Mouse (Mus musculus) G1E (cell line): Measurements from ENCODE around the gene Slc23a2. TPM values are rescaled to one million over a fixed set of nuclear protein-coding genes. Genes with fewer than 3 reads are reported as not detected.

Source experiments
- ATAC-seq: 2 replicates; pipeline ENCODE4 v1.8.0; 2016; ENCODE audit warnings: mild to moderate bottlenecking; ENCODE audit not compliant: insufficient number of reproducible peaks, poor library complexity, low FRiP score, severe bottlenecking; ENCODE audit errors: extremely low read depth
- DNase-seq: peaks from one replicate; pipeline ENCODE4 v3.0.0; 2012; ENCODE audit warnings: low spot score
- H3K27me3 ChIP-seq: 2 replicates; pipeline ENCODE4 v1.6.1; 2012; ENCODE audit warnings: mild to moderate bottlenecking, low read length, inconsistent platforms; ENCODE audit not compliant: insufficient read depth
- H3K36me3 ChIP-seq: replicated peaks from 2 replicates; pipeline ENCODE3; 2012; ENCODE audit warnings: mild to moderate bottlenecking, inconsistent platforms
- H3K4me1 ChIP-seq: 2 replicates; pipeline ENCODE4 v1.6.1; 2012; ENCODE audit warnings: low read depth, low read length, inconsistent platforms, mixed read lengths; ENCODE audit not compliant: insufficient read depth
- H3K4me3 ChIP-seq: 2 replicates; pipeline ENCODE4 v1.5.1; 2012; ENCODE audit warnings: low read depth, mild to moderate bottlenecking, inconsistent platforms, low read length, moderate library complexity, mixed read lengths
- H3K9me3 ChIP-seq: replicated peaks from 2 replicates; pipeline ENCODE4 v1.6.1; 2012; ENCODE audit warnings: inconsistent platforms
- CTCF ChIP-seq: IDR thresholded peaks from 2 replicates; pipeline ENCODE4 v1.5.1; 2012; ENCODE audit warnings: low read depth, low read length, inconsistent platforms, mixed read lengths
- GATA1 ChIP-seq: IDR thresholded peaks from 2 replicates; pipeline ENCODE4 v1.6.1; 2012; ENCODE audit warnings: borderline replicate concordance, low read length, inconsistent platforms, mixed read lengths
- GATA2 ChIP-seq: IDR thresholded peaks from 2 replicates; pipeline ENCODE4 v1.6.1; 2012; ENCODE audit warnings: low read depth, low read length, inconsistent platforms, borderline replicate concordance
- POLR2AphosphoS5 ChIP-seq: IDR thresholded peaks from 2 replicates; pipeline ENCODE4 v1.6.1; 2012; ENCODE audit warnings: low read depth, low read length, inconsistent platforms; ENCODE audit not compliant: insufficient replicate concordance
- TAL1 ChIP-seq: conservative IDR thresholded peaks from 2 replicates; pipeline ENCODE4 v1.6.1; 2012; ENCODE audit warnings: low read depth, low read length, inconsistent platforms, mixed read lengths
- polyA plus RNA-seq: library from polyadenylated mRNA; stranded (reverse); fragments of >175 nt; gene quantifications from 2 replicates; pipeline ENCODE4 v1.2.3, GENCODE M21; 2012
- total RNA-seq, 2 experiments: library from RNA; stranded (forward) in 1 of 2; stranded (reverse) in 1 of 2; fragments of 200-1000 nt in 1 of 2; fragments of >200 nt in 1 of 2; fragmentation: Nextera tagmentation in 1 of 2; gene quantifications; 2 replicates each; pipeline ENCODE4 v1.2.3; 2014 to 2017

Gene Slc23a2
- total and polyA plus RNA-seq, 3 experiments: 2.6 to 13.4 (median 12.5) TPM

DNA sequence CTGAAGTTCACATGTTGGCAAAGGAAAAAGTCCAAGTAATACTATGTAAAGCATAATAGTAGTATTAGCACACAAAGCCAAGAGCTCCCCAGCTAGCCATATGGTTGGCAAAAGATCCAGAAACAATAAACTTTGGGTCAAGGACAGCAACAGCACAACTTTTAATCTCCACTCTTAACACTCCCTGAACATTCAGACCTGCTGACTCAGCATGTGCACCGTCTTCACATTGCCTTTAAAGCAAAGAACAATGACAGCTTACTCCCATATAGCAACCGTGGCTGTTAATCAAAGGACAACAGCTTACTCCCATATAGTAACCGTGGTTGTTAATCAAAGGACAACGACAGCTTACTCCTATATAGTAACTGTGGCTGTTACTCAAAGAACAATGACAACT lies 48.3 kb downstream of the Slc23a2 start:
- Histone ChIP-seq H3K27me3 (no peaks in the 10 kb centered on the region), H3K4me1 (peaks cover 11% of the 10 kb centered on the region), H3K9me3 (no peaks in the 10 kb centered on the region), H3K4me3 (no peak overlapping the region), H3K36me3 (peaks cover 30% of the 10 kb centered on the region)
- TF ChIP-seq GATA2 (no peak), GATA1 (no peak)
- ATAC-seq (no peak), DNase-seq (no peak)

DNA sequence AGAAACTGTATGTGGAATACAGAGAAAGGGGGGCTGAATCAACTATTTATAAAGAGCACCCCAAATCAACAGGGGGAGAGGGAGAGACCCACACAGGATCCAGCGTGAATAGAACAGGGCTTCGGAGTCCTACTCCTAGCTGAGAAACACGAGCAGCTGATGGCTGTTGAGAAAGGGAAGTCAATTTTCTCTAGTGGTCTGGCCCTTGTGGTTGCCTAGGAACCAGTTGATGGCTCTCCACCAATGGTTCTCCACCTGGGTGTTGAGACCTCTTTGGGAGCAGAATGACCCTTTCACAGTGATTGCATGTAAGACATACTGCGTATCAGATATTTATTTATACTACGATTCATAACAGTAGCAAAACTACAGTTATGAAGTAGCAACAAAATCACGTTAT lies 49.1 kb downstream of the Slc23a2 start:
- Histone ChIP-seq H3K36me3 (peaks cover 27% of the 10 kb centered on the region), H3K9me3 (no peaks in the 10 kb centered on the region), H3K4me1 (peaks cover 14% of the 10 kb centered on the region), H3K4me3 (no peak overlapping the region), H3K27me3 (no peaks in the 10 kb centered on the region)
- DNase-seq (no peak), ATAC-seq (no peak)
- TF ChIP-seq CTCF (no peak), POLR2AphosphoS5 (no peak), GATA1 (no peak), GATA2 (no peak)

DNA sequence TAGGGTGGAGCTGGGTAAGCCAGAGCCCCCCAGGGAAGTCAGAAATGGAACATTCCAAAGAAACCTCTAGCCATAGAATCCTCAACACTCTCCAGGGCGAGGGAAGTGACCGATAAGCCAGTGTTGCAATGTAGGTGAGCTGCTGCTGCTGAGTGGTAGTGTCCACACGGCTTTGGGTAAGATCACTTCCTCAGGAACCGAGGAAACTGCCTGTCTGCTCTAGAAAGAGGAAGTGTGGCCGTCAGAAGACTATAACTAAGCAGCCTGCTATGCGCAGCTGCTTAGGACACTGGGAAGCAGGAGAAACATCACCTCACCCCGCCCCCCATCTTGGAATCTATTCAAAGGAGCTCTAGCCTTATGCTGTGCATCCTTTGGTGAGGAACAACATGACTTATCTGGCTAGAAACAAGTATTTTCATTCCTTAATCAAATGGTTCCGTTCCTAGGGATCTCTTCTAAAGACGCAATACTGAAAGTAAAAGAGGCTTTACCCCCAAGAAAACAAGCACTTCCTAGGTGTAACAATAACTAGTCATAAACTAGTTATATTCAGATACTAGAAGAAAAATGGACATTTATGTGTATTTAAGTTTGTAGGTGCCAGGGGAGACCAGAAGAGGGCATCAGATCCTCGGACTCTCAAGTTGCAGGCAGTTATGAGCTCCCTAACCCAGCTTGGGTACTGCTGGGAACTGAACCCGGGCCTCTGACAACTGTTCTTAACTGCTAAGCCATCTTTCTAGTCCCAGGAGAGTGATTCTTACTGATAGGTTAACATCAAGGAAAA lies 50.3 kb downstream of the Slc23a2 start:
- TF ChIP-seq GATA1 (no peak), TAL1 (no peak), GATA2 (no peak), POLR2AphosphoS5 (no peak), CTCF (no peak)
- no peak overlapping the region for H3K4me3 ChIP-seq
- no peaks in the 10 kb centered on the region for H3K27me3 ChIP-seq
- peaks cover 14% of the 10 kb centered on the region for H3K4me1 ChIP-seq
- peak; percentile 41 for DNase-seq
- H3K9me3 ChIP-seq: no peaks in the 10 kb centered on the region
- peaks cover 32% of the 10 kb centered on the region for H3K36me3 ChIP-seq
- ATAC-seq: peak; percentile 78

DNA sequence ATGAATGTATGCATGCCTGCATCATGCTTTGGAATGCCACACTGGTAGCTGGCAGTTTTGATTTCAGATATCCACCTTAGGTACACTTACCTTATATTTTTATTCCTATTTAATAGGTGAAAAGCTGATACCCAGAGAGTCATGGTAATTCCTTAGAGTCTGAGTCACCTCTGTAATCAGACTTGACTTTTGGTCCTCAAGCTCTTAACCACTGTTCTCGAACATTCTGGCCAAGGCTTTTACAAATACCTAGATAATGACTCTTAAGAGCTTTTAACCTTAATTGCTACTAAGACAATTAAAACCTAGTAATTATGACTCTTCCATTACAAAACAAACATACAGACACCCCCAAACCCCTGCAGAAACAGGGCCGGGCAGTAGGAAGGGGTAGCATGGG lies 51.2 kb downstream of the Slc23a2 start:
- Histone ChIP-seq H3K27me3 (no peaks in the 10 kb centered on the region), H3K36me3 (peaks cover 33% of the 10 kb centered on the region), H3K9me3 (no peaks in the 10 kb centered on the region), H3K4me1 (peaks cover 14% of the 10 kb centered on the region), H3K4me3 (no peak overlapping the region)
- no peak for ATAC-seq
- no peak for DNase-seq
- TF ChIP-seq CTCF: no peak
- no peak for TF ChIP-seq GATA2
- TF ChIP-seq POLR2AphosphoS5: no peak

DNA sequence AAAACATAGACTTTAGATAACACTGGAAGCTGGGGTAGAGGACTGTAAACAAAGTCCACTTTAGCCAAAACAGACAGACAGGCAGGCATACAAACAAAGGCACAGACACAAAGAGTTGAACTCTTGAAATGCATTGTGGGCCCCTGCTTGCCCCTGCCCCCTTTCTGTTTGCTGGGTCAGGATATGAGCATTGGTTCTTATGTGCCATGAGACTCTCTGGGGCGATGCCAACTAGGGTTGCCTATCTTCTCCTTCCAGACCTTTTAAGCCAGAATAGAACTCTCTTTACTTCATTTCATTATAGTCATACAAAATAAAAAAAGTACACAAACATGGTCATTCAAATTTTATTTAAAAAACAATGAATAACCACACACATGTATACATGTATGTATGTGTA lies 51.6 kb downstream of the Slc23a2 start:
- Histone ChIP-seq H3K9me3 (no peaks in the 10 kb centered on the region), H3K27me3 (no peaks in the 10 kb centered on the region), H3K4me3 (no peak overlapping the region), H3K4me1 (peaks cover 14% of the 10 kb centered on the region), H3K36me3 (peaks cover 34% of the 10 kb centered on the region)
- DNase-seq: no peak
- TF ChIP-seq GATA2 (no peak), TAL1 (no peak), POLR2AphosphoS5 (no peak), GATA1 (no peak), CTCF (no peak)
- no peak for ATAC-seq

DNA sequence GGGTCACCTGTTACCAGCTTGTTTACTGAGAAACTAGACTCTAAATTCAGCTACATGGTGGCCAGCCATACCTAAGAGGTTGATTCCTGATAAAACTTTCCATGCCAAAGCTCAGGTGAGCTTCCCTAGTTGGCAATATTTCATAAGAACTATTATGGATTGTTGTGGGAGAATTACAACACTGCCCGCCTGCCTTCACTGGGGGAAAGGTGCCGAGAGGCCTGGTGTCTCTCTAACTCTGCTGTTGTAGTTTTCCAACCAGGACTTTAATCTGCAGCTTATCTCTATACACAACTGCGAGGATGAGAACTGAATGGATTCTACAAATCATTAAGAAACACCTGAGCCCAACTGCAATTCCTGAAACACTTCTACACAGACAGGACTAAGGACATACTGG lies 52.2 kb downstream of the Slc23a2 start:
- ATAC-seq: no peak
- TF ChIP-seq GATA2 (no peak), GATA1 (no peak), CTCF (no peak), TAL1 (no peak), POLR2AphosphoS5 (no peak)
- peaks cover 37% of the 10 kb centered on the region for H3K36me3 ChIP-seq

DNA sequence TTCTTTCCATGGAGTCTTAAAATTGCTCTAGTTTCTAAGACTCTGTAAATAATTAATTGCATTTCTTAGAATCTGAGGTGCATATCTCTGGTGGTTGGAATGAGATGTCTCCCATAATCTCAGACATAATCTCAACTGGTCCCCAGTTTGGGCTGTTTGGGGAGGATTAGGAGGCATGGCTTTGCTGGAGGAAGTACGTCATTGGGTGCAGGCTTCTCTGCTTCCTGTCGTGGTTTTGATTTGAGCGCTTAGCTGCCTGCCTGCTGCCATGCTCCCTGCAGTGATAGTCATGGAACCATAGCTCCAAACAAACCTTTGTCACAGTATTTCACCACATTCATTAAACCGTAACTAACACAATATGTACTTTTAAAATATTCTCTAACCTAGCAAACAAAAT lies 53.2 kb downstream of the Slc23a2 start:
- Histone ChIP-seq H3K9me3 (no peaks in the 10 kb centered on the region), H3K4me3 (no peak overlapping the region), H3K36me3 (peaks cover 43% of the 10 kb centered on the region), H3K27me3 (no peaks in the 10 kb centered on the region), H3K4me1 (peaks cover 14% of the 10 kb centered on the region)
- ATAC-seq: 0 out of 2 replicates have a peak, but pooled peaks have one; percentile 25
- DNase-seq: no peak
- TF ChIP-seq GATA2 (no peak), CTCF (no peak), GATA1 (no peak), TAL1 (no peak)

More for the DNA sequence above, 52.2 kb downstream of the Slc23a2 start:
- peaks cover 14% of the 10 kb centered on the region for H3K4me1 ChIP-seq
- H3K27me3 ChIP-seq: no peaks in the 10 kb centered on the region
- no peaks in the 10 kb centered on the region for H3K9me3 ChIP-seq
- DNase-seq: no peak
- no peak overlapping the region for H3K4me3 ChIP-seq
